Mouse (Mus musculus): ENCODE results near the gene Htr1d. TPM values are rescaled to one million over a fixed set of nuclear protein-coding genes. Genes with fewer than 3 reads are reported as not detected.
A peak's percentile ranks its signal among the peaks of the same experiment; 100 is the strongest.

The Htr1d gene
- polyA plus RNA-seq, 1 experiment from 2014 or later: 0.34 TPM

GRCm38 (mm10) chr4:136418962-136419361 lies 4.4 kb upstream of the Htr1d start:
- Histone ChIP-seq H3K9me3 (ENCODE audit: control insufficient read depth, low read length) (no peaks in the 10 kb centered on the region), H3K4me3 (ENCODE audit: low read depth, low read length) (no peak overlapping the region), H3K27me3 (ENCODE audit: control insufficient read depth, insufficient read depth, low read length) (peaks cover 11% of the 10 kb centered on the region), H3K36me3 (ENCODE audit: control insufficient read depth, insufficient read depth, low read length) (no peaks in the 10 kb centered on the region), H3K4me1 (ENCODE audit: control insufficient read depth, insufficient read depth, low read length) (peaks cover 3% of the 10 kb centered on the region), H3K4me2 (no peak overlapping the region), H3K9ac (ENCODE audit: low read length) (no peak overlapping the region), H3K27ac (ENCODE audit: low read depth, low read length) (no peak overlapping the region)
- ATAC-seq (ENCODE audit: low FRiP score): no peak
- WGBS: 6% methylated on average over 11 of the region's 11 CpGs
- DNase-seq (ENCODE audit: low spot score, missing footprints): no peak

DNA sequence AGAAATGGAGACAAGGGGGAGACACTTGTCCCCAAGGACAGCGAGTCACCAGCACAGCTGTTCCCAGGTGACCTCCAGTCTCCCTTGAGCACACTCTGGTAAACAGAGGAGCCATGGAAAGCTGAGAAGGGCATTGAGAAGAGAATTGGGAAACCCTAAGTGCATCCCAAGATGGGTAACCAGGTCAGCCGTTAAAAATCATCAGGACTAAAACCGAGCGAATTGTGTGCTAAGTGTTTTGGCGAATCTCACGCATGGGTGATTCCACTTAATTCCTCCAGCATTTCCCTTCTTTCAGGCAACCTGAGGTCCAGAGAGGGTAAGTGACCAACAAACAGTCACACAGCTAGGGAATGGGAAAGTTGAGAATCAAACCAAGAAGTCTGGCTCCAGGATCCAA lies 3.9 kb upstream of the Htr1d start:
- Histone ChIP-seq H3K27ac (ENCODE audit: low read depth, low read length) (no peak overlapping the region), H3K27me3 (ENCODE audit: control insufficient read depth, insufficient read depth, low read length) (peaks cover 16% of the 10 kb centered on the region), H3K4me1 (ENCODE audit: control insufficient read depth, insufficient read depth, low read length) (peaks cover 7% of the 10 kb centered on the region), H3K4me2 (no peak overlapping the region), H3K9me3 (ENCODE audit: control insufficient read depth, low read length) (no peaks in the 10 kb centered on the region), H3K9ac (ENCODE audit: low read length) (no peak overlapping the region), H3K4me3 (ENCODE audit: low read depth, low read length) (no peak overlapping the region), H3K36me3 (ENCODE audit: control insufficient read depth, insufficient read depth, low read length) (no peaks in the 10 kb centered on the region)
- WGBS: 64% methylated on average over 6 of the region's 6 CpGs
- no peak for ATAC-seq (ENCODE audit: low FRiP score)
- DNase-seq (ENCODE audit: low spot score, missing footprints): no peak

- Histone ChIP-seq H3K9me3 (ENCODE audit: control insufficient read depth, low read length) (no peaks in the 10 kb centered on the region), H3K27me3 (ENCODE audit: control insufficient read depth, insufficient read depth, low read length) (peaks cover 28% of the 10 kb centered on the region), H3K4me3 (ENCODE audit: low read depth, low read length) (peak overlapping the region; percentile 44), H3K36me3 (ENCODE audit: control insufficient read depth, insufficient read depth, low read length) (no peaks in the 10 kb centered on the region), H3K27ac (ENCODE audit: low read depth, low read length) (no peak overlapping the region), H3K4me1 (ENCODE audit: control insufficient read depth, insufficient read depth, low read length) (peaks cover 13% of the 10 kb centered on the region), H3K4me2 (peak overlapping the region; percentile 80), H3K9ac (ENCODE audit: low read length) (peak overlapping the region; percentile 51)
- ATAC-seq (ENCODE audit: low FRiP score): peak; percentile 42
- WGBS: 1% methylated on average over 66 of the region's 70 CpGs
- DNase-seq (ENCODE audit: low spot score, missing footprints): peak; percentile 93
These were observed 1.0 kb downstream of the Htr1d start for GRCm38 (mm10) chr4:136424120-136424999.

DNA sequence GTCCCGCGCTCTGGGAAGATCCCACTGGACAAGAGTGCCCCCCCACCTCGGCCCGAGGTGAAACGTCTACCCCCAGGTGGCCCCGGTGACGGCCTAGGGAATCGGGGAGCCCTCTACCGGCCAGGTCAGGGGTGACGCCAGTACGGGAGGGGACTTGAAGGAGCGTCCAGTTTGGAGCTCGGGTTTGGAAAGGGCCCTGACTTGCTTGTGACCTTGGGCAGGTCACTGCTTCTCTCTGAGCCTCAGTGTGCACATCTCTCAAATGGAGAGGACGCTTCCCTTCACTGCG lies 1.6 kb downstream of the Htr1d start:
- no peaks in the 10 kb centered on the region for H3K9me3 ChIP-seq (ENCODE audit: control insufficient read depth, low read length)
- peaks cover 28% of the 10 kb centered on the region for H3K27me3 ChIP-seq (ENCODE audit: control insufficient read depth, insufficient read depth, low read length)
- H3K4me2 ChIP-seq: peak overlapping the region; percentile 80
- no peak overlapping the region for H3K27ac ChIP-seq (ENCODE audit: low read depth, low read length)
- WGBS: 1% methylated on average over 15 of the region's 15 CpGs
- H3K4me3 ChIP-seq (ENCODE audit: low read depth, low read length): peak overlapping the region; percentile 44
- DNase-seq (ENCODE audit: low spot score, missing footprints): no peak
- ATAC-seq (ENCODE audit: low FRiP score): no peak
- H3K9ac ChIP-seq (ENCODE audit: low read length): peak overlapping the region; percentile 51; the same call in 1 of the 2 replicates
- no peaks in the 10 kb centered on the region for H3K36me3 ChIP-seq (ENCODE audit: control insufficient read depth, insufficient read depth, low read length)
- H3K4me1 ChIP-seq (ENCODE audit: control insufficient read depth, insufficient read depth, low read length): peaks cover 13% of the 10 kb centered on the region

- ATAC-seq (ENCODE audit: low FRiP score) (peak; percentile 55), DNase-seq (ENCODE audit: low spot score, missing footprints) (peak; percentile 92)
- H3K4me3 ChIP-seq (ENCODE audit: low read depth, low read length): no peak overlapping the region
- H3K27ac ChIP-seq (ENCODE audit: low read depth, low read length): peak overlapping the region; percentile 54
- WGBS: 38% methylated on average over 11 of the region's 11 CpGs
- H3K4me1 ChIP-seq (ENCODE audit: control insufficient read depth, insufficient read depth, low read length): peaks cover 11% of the 10 kb centered on the region
- peak overlapping the region; percentile 17; the same call in 1 of the 2 replicates for H3K9ac ChIP-seq (ENCODE audit: low read length)
- H3K9me3 ChIP-seq (ENCODE audit: control insufficient read depth, low read length): no peaks in the 10 kb centered on the region
- no peak overlapping the region for H3K4me2 ChIP-seq
- H3K36me3 ChIP-seq (ENCODE audit: control insufficient read depth, insufficient read depth, low read length): no peaks in the 10 kb centered on the region
- H3K27me3 ChIP-seq (ENCODE audit: control insufficient read depth, insufficient read depth, low read length): no peaks in the 10 kb centered on the region; the same call in none of the 2 replicates
These were observed 7.5 kb downstream of the Htr1d start for GRCm38 (mm10) chr4:136430609-136431375.

GRCm38 (mm10) chr4:136431376-136431693 lies 8.0 kb downstream of the Htr1d start:
- Histone ChIP-seq H3K27me3 (ENCODE audit: control insufficient read depth, insufficient read depth, low read length) (no peaks in the 10 kb centered on the region; the same call in none of the 2 replicates), H3K36me3 (ENCODE audit: control insufficient read depth, insufficient read depth, low read length) (no peaks in the 10 kb centered on the region), H3K4me3 (ENCODE audit: low read depth, low read length) (no peak overlapping the region), H3K9me3 (ENCODE audit: control insufficient read depth, low read length) (no peaks in the 10 kb centered on the region), H3K27ac (ENCODE audit: low read depth, low read length) (peak overlapping the region; percentile 54; the same call in 1 of the 2 replicates), H3K9ac (ENCODE audit: low read length) (no peak overlapping the region), H3K4me1 (ENCODE audit: control insufficient read depth, insufficient read depth, low read length) (peaks cover 13% of the 10 kb centered on the region), H3K4me2 (no peak overlapping the region)
- 1% methylated on average over 3 of the region's 3 CpGs for WGBS
- ATAC-seq (ENCODE audit: low FRiP score) (peak; percentile 70), DNase-seq (ENCODE audit: low spot score, missing footprints) (peak; percentile 94)

- no peak overlapping the region for H3K9ac ChIP-seq (ENCODE audit: low read length)
- no peak overlapping the region for H3K4me3 ChIP-seq (ENCODE audit: low read depth, low read length)
- H3K27ac ChIP-seq (ENCODE audit: low read depth, low read length): no peak overlapping the region
- no peaks in the 10 kb centered on the region; the same call in 1 of the 2 replicates for H3K27me3 ChIP-seq (ENCODE audit: control insufficient read depth, insufficient read depth, low read length)
- no peaks in the 10 kb centered on the region for H3K9me3 ChIP-seq (ENCODE audit: control insufficient read depth, low read length)
- ATAC-seq (ENCODE audit: low FRiP score) (no peak), DNase-seq (ENCODE audit: low spot score, missing footprints) (no peak)
- H3K4me1 ChIP-seq (ENCODE audit: control insufficient read depth, insufficient read depth, low read length): peaks cover 19% of the 10 kb centered on the region
- H3K4me2 ChIP-seq: no peak overlapping the region
- WGBS: 90% methylated on average over 4 of the region's 4 CpGs
- H3K36me3 ChIP-seq (ENCODE audit: control insufficient read depth, insufficient read depth, low read length): no peaks in the 10 kb centered on the region
These were observed 10.7 kb downstream of the Htr1d start for GRCm38 (mm10) chr4:136434029-136434428.

DNA sequence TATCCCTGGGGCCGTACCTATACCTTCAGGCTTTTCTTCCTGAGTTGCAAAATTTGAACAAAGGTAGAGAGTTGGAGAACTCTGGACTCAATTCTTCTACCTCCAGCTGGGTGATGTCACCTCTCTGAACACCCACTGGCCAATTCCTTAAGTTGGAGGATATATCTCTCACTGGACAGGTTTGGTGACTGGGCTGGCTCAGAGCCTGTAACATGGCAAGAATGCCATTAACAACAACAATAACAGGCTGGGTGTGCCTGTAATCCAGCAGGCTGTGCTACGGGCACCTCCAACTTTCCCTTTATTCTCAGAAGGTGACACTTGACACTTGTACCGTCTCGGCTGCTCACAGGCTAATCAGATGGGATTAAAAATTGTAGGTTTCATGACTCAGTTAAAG lies 15.8 kb downstream of the Htr1d start:
- WGBS: 62% methylated on average over 4 of the region's 4 CpGs
- DNase-seq (ENCODE audit: low spot score, missing footprints) (no peak), ATAC-seq (ENCODE audit: low FRiP score) (no peak)
- Histone ChIP-seq H3K4me3 (ENCODE audit: low read depth, low read length) (no peak overlapping the region), H3K4me2 (no peak overlapping the region), H3K36me3 (ENCODE audit: control insufficient read depth, insufficient read depth, low read length) (no peaks in the 10 kb centered on the region), H3K9me3 (ENCODE audit: control insufficient read depth, low read length) (no peaks in the 10 kb centered on the region), H3K27me3 (ENCODE audit: control insufficient read depth, insufficient read depth, low read length) (no peaks in the 10 kb centered on the region), H3K4me1 (ENCODE audit: control insufficient read depth, insufficient read depth, low read length) (peaks cover 8% of the 10 kb centered on the region; the same call in 1 of the 2 replicates), H3K27ac (ENCODE audit: low read depth, low read length) (no peak overlapping the region), H3K9ac (ENCODE audit: low read length) (no peak overlapping the region)
